Mouse (Mus musculus) G1E-ER4 (cell line): ENCODE measurements around the gene Tet3. TPM values are rescaled to one million over a fixed set of nuclear protein-coding genes. Genes with fewer than 3 reads are reported as not detected.

Experiments
- GATA1 ChIP-seq: IDR thresholded peaks from one replicate; pipeline ENCODE4 v1.8.0; 2012; ENCODE audit warnings: low read length, inconsistent platforms
- polyA plus RNA-seq: library from polyadenylated mRNA; stranded (reverse); fragments of >175 nt; gene quantifications from 2 replicates; pipeline ENCODE4 v1.2.3, GENCODE M21; 2012

Tet3 gene
- polyA plus RNA-seq, 1 experiment = 36.2 TPM

GRCm38 (mm10) chr6:83317108-83317741 lies 141.7 kb downstream of the Tet3 start:
- no peak for TF ChIP-seq GATA1

DNA sequence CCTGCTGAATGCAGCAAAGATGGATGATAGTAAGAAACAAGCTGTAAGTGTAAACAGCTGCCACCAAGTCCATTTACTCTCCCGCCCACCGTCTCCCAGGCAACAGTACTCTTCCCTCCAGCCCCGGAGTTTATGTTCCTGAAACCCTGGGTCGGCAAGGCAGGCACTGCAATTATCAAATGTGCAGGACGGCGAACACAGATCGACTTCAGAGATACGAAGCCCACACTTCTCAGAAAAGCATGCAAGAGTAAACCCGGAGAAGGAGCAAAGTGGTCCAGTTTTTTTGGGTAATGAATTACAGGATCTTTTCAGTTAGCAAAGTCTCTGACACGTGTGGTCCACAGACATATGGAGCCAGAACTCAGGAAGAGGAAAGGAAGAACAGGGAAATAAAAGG lies 142.9 kb downstream of the Tet3 start:
- peak; percentile 11 for TF ChIP-seq GATA1

GRCm38 (mm10) chr6:83315293-83315692 lies 143.6 kb downstream of the Tet3 start:
- no peak for TF ChIP-seq GATA1

DNA sequence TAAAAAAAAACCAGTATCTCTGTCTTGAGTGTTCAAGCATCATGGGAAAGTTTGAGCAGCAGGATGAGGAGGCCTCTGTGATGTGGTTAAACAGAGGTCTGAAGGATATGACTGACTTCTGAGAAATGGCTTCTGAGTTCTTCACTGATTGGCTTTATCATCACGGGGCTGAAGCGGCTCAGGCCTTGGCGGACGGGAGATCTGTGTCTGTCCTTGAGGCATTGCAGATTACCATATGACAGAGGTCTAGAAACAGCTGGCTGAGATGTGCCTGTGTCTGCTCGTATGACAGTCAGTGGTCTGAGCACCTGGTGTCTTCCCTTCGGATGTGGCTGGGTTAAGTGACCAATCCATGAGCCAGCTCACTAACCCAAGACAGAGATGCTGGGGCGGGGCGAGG lies 146.4 kb downstream of the Tet3 start:
- TF ChIP-seq GATA1 = peak; percentile 67

Other genes starting within 250 kb of the Tet3 start
- not detected in 2 replicates for gene Slc4a5, start 239.3 kb downstream of the Tet3 start, polyA plus RNA-seq
- 28.6 and 33.9 TPM in 2 replicates for gene Mthfd2, start 133.2 kb downstream of the Tet3 start, polyA plus RNA-seq
- gene Mob1a, start 133.1 kb downstream of the Tet3 start, polyA plus RNA-seq = 121 and 167 TPM in 2 replicates
- gene Bola3, start 109.9 kb downstream of the Tet3 start, polyA plus RNA-seq = 66.7 and 111 TPM in 2 replicates
- gene Dguok, start 47.9 kb upstream of the Tet3 start, polyA plus RNA-seq = 6.7 and 8.9 TPM in 2 replicates
- gene Actg2, start 77.2 kb upstream of the Tet3 start, polyA plus RNA-seq = not detected in 2 replicates
- 1.2 and 1.6 TPM in 2 replicates for gene Stambp, start 113.6 kb upstream of the Tet3 start, polyA plus RNA-seq
- not detected in 2 replicates for gene Clec4f, start 197.1 kb upstream of the Tet3 start, polyA plus RNA-seq
- not detected in 2 replicates for gene Cd207, start 218.8 kb upstream of the Tet3 start, polyA plus RNA-seq